Mouse (Mus musculus) T-helper 2 cell (primary cell): ENCODE results near the gene Pitpnm2.

Source experiments
- in situ Hi-C: fragments of 300-600 bp; cut with MboI, MseI; formaldehyde crosslinking; loops from one replicate; pipeline ENCODE4 v1.15.1; 2025; ENCODE audit warnings: high pct_unique_total_duplicates

Gene Pitpnm2

GRCm38 (mm10) chr5:124202071-124202470, 47.5 kb downstream of the Pitpnm2 start:
- in situ Hi-C loops = no loop called here

GRCm38 (mm10) chr5:124201564-124201963, 48.0 kb downstream of the Pitpnm2 start:
- in situ Hi-C loops = no loop called here

GRCm38 (mm10) chr5:124200844-124201243, 48.7 kb downstream of the Pitpnm2 start:
- in situ Hi-C loops = no loop called here

GRCm38 (mm10) chr5:124199168-124199567, 50.4 kb downstream of the Pitpnm2 start:
- in situ Hi-C loops = no loop called here

- in situ Hi-C loops = no loop called here
These were observed 51.1 kb downstream of the Pitpnm2 start for GRCm38 (mm10) chr5:124198473-124198872.

GRCm38 (mm10) chr5:124196082-124196481, 53.5 kb downstream of the Pitpnm2 start:
- in situ Hi-C loops = no loop called here

- in situ Hi-C loops = no loop called here
These were observed 55.0 kb downstream of the Pitpnm2 start for GRCm38 (mm10) chr5:124194386-124195084.

- in situ Hi-C loops = no loop called here
These were observed 56.1 kb downstream of the Pitpnm2 start for GRCm38 (mm10) chr5:124193286-124194112.

- in situ Hi-C loops = no loop called here
These were observed 56.8 kb downstream of the Pitpnm2 start for GRCm38 (mm10) chr5:124192726-124193285.

GRCm38 (mm10) chr5:124192251-124192710, 57.3 kb downstream of the Pitpnm2 start:
- in situ Hi-C loops = no loop called here

- in situ Hi-C loops = no loop called here
These were observed 59.3 kb downstream of the Pitpnm2 start for GRCm38 (mm10) chr5:124190146-124190870.

GRCm38 (mm10) chr5:124189572-124189981, 60.0 kb downstream of the Pitpnm2 start:
- in situ Hi-C loops = no loop called here

GRCm38 (mm10) chr5:124187508-124188311, 61.9 kb downstream of the Pitpnm2 start:
- in situ Hi-C loops = no loop called here

GRCm38 (mm10) chr5:124186981-124187507, 62.5 kb downstream of the Pitpnm2 start:
- in situ Hi-C loops = no loop called here

GRCm38 (mm10) chr5:124186465-124186854, 63.1 kb downstream of the Pitpnm2 start:
- in situ Hi-C loops = no loop called here

- in situ Hi-C loops = no loop called here
These were observed 63.7 kb downstream of the Pitpnm2 start for GRCm38 (mm10) chr5:124185706-124186464.

GRCm38 (mm10) chr5:124184898-124185701, 64.5 kb downstream of the Pitpnm2 start:
- in situ Hi-C loops = no loop called here

GRCm38 (mm10) chr5:124184191-124184590, 65.4 kb downstream of the Pitpnm2 start:
- in situ Hi-C loops = no loop called here

- in situ Hi-C loops = no loop called here
These were observed 66.9 kb downstream of the Pitpnm2 start for GRCm38 (mm10) chr5:124182642-124183041.
